Mouse (Mus musculus): ENCODE data around the gene Phrf1.

DNA sequence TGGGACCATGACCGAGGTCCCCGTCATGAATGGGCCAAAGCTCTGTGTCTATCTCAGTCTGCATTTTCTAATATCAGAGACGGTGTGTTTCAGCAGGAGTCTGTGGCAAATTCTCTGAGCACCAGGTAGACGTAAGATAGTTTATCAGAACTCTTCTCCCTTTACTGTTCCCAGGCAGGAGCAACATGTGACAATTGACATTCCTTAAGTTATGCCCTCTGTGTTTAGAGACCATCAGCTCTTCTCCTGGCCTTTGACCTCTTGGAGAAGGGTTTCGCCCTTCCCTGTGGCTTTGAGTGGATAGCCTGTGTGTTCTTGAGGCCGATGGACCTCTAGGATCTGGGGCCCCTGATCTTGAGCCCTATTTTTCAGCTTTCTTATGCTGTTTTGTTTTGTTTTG is 1.1 kb downstream of the Phrf1 start:
- TF ChIP-seq CTCF (IDR thresholded peaks at IDR 0.05; ENCODE audit: low read depth, low read length), result no peak
- no peak for TF ChIP-seq POLR2A (IDR thresholded peaks at IDR 0.05; ENCODE audit: extremely low read depth, insufficient read depth, low read length)

Data from liver, adult 2 months (tissue).